Mouse (Mus musculus): ENCODE data around the gene Ppil6. TPM values are rescaled to one million over a fixed set of nuclear protein-coding genes. Genes with fewer than 3 reads are reported as not detected.

Gene Ppil6
- 3.5 and 4.3 TPM in 2 replicates for polyA plus RNA-seq (2012; rRNA removed)

DNA sequence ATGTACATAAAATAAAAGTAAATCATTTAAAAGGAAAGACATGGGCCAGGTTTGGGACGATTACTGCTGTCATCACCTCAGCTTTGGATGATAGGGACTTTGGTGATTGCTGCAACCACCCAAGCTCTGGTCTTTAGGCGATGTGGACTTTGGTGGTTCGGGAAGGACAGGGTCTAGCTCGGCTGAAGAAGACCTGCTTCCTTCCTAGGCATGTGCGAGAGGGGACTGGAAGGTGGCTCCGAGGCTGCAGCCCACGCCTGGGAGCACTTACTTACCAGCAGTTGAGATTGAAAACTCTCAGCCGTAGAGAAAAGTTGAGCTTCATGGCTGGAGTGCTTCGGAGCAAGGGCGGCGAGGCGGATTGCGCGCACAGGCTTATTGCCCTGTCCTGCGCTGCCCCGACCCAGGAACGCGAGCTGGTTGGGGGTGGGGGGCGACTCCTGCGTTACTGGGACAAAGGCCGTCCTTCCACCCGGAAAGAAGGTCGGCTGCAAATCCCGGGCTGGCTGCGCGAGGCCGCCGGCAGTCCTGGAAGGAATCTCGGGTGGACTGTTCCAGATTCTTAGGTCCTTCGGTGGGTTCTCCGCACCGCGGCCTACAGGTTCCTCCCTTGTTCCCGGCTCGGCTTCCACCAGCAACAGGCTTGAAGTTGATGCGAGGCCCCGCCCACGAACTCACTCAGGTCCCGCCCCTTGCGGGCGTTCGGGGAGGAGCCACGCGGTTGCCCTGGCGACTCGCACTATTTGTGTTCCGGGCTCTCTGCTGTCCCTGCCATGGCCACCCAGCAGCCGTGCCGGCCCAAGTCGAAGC lies at the start of gene Ppil6, which contains the start of gene Smpd2:
Gene Ppil6, plus strand, starts transcription at position 732 of the 810 bp plus-strand sequence.
Gene Smpd2, minus strand, starts transcription at position 662 of the 810 bp plus-strand sequence.
- DNase-seq (ENCODE audit: extremely low spot score in 1 of 2, low spot score in 1 of 2), result peak; percentile 88 to 94

DNA sequence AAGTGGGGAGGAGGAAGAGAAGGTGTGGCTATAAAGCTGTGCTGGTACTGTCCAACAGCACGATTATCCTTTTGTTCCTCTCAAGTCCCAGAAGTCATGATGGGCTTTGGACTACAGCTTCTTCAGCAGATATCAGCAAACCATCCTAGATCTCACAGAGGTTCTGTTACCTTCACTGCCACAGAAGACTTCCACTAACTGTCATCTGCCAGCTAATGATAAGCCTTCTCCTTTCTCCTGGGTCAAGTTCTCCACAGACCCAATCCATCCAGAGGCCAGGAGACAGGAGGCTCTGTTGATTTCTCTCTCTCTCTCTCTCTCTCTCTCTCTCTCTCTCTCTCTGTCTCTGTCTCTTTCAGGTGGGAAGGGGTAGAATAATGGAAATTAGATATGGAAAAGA lies 42.0 kb upstream of the Ppil6 start:
- DNase-seq (ENCODE audit: extremely low spot score in 1 of 2, low spot score in 1 of 2), result no peak

DNA sequence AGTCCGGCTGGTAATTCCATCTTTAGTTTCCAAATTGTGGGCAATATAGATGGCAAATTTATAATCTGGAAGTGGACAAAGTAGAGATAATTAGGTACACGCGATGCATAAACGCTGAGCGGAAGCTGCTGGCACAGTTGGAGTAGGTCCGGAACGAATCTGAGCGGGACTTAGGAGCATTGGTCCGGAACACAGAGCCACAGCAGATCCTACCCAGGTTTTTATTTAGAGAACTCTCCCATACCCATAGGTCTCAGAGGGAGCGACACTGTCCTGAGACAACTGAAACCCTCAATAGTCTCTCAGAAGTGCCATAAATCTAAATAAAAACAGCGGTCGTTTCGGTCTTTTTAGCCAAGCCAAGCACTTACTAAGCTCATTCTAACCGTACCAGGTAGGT lies 40.6 kb upstream of the Ppil6 start:
- DNase-seq (ENCODE audit: extremely low spot score in 1 of 2, low spot score in 1 of 2), result peak in 1 of 2 experiments; percentile 46

DNA sequence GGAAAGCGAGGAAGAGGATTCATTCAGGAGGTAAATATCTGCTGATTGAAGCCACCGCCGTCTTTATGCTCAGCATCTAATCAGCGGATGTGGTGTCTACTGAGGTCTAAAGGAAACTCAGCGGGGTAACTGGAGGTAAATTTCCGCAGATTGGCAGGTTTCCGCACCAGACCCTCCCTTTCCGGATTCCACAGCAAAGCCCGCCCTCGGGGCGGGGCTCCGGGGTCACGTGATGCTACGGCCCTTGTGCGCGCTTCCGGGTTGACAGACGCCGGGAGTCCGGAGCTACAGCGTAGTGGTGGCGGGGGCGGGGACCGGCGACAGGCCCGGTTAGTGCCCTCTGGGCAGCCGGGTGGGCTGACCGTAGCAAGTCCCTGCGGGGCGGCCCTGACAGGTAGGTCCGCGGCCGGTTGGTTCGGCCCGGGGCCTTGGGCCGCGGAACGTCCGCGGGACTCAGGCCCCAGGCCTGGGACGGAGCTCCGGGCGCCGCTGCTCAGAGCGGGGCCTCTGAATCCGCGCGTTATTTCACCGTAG lies 40.0 kb upstream of the Ppil6 start, which contains the start of gene Zbtb24:
Gene Zbtb24, plus strand, starts transcription at position 247 of the 534 bp plus-strand sequence.
- peak; percentile 84 to 96 for DNase-seq (ENCODE audit: extremely low spot score in 1 of 2, low spot score in 1 of 2)

DNA sequence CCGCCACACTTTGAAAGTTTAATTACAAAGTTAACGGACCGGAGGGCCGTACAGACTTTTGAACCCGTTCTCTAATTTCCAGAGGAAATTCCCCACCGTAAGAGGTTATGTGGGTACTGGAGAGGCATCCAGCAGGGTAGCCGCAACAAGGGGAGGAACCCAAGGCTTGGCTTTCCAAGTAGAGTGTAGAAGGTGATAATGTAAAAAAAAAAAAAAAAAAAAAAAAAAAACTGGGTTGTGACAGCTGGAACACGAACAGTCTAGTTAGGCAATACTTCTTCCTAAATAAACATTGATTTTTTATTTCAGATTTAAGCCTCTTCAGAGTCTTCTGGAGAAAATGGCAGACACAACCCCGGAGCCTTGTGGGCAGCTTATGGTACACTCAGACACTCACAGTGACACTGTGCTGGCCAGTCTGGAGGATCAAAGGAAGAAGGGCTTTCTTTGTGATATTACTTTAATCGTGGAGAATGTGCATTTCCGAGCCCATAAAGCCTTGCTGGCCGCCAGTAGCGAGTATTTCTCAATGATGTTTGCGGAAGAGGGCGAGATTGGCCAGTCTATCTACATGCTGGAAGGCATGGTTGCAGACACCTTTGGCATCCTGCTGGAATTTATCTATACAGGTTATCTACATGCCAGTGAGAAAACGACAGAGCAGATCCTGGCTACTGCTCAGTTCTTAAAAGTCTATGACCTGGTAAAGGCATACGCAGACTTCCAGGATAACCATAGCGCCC lies 39.3 kb upstream of the Ppil6 start:
- DNase-seq (ENCODE audit: extremely low spot score in 1 of 2, low spot score in 1 of 2), result no peak

DNA sequence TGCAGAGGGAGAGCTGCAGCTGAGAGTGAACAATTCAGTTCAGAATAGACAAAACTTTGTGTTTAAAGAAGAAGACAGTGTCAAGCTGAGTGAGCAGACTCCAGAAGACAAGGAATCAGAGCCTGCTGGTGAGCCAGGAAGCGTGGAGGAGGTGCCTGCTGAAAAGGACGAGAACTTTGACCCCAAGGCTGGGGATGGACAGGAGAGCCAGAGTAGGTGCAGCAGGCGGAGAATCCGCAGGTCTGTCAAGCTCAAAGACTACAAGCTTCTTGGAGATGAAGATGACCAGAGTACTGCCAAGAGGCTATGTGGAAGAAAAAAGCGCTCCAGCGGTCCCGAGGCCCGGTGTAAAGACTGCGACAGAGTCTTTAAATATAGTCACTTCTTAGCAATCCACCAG lies 38.6 kb upstream of the Ppil6 start:
- no peak for DNase-seq (ENCODE audit: extremely low spot score in 1 of 2, low spot score in 1 of 2)

DNA sequence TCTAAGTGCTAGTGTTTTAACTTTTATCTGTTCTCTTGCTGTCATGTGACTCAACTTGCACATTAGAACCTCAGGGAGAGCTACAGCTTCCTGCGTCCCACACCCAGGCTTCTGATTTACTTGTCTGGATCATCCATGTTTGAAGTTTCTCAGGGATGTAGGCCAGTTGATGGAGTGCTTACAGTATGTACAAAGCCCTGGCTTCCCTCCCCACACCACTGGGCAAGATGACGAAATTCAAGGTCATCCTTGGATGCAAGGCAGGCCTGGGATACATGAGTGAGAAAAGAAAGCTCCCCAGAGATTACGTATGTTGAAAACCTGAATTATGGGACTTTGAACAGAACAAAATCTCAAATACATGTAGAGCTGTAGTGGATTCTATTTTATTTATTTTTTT lies 37.4 kb upstream of the Ppil6 start:
- no peak for DNase-seq (ENCODE audit: extremely low spot score in 1 of 2, low spot score in 1 of 2)

DNA sequence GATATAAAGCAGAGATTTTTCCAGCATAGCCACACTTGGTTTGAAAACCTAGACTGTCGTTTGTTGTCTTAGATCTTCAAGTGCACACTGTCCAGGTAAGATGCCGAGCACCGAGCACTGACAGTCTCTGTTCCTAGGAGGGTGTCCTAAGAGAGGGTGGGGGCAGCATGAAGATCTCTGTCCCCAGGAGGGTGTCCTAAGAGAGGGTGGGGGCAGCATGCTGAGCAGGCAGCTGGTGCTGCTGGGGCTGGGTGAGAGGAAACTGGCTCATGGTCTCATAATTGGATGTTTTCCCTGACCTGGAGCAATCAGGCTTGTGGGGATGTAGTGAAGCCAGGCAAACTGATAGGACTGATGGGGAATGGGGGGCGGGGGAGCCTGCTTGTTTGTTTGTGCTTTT lies 30.2 kb upstream of the Ppil6 start:
- DNase-seq (ENCODE audit: extremely low spot score in 1 of 2, low spot score in 1 of 2), result no peak

DNA sequence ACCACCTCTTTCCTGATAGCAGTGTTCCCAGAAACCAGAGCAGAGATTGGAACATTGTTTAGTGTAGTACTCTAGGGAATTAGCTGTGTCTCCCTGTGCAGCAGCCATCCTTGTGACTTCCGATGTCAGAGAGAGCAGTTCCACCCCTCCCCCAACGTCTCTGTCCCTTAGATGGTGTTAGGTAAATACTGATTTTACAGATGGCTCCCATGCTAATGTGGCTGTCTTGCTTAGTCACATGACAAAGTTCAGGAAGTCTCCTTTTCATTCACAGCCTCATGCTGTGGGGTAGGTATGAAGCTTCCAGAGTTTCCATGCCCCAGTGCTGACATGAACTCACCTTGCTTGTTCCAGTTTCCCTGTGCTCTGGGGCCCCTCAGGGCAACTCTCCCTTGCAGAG lies 29.7 kb upstream of the Ppil6 start:
- no peak for DNase-seq (ENCODE audit: extremely low spot score in 1 of 2, low spot score in 1 of 2)

DNA sequence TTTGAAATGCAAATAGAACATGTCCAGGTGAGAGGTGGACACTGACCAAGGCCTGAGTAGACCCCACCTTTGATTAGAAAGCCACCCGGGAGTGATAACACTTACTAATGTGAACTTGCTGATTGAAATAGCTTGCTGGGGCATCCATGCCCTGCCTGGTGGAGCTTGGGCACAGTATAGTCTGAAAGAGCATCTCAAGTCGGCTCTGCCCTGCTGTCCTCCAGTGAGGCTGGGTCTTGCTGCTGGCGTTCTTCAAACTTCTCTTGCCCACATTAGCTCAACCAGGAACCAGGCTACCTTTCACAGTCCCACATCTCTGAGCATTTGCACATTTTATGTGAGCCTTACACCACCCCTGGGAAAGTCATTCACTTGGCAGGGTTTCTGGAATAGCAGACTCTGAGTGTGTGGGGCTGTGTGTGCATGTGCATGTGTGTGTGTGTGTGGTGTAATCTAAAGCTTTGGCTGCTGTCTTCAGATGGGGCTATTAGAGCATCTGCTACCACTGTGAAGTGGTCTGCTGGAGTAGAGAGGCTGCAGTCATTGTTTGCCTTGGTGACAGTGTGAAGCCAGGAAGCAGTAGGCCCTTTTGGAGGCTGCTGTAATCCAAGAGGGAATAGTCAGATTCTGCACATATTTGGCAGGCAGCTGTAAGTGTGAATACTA lies 29.0 kb upstream of the Ppil6 start:
- DNase-seq (ENCODE audit: extremely low spot score in 1 of 2, low spot score in 1 of 2), result peak in 1 of 2 experiments; percentile 31

DNA sequence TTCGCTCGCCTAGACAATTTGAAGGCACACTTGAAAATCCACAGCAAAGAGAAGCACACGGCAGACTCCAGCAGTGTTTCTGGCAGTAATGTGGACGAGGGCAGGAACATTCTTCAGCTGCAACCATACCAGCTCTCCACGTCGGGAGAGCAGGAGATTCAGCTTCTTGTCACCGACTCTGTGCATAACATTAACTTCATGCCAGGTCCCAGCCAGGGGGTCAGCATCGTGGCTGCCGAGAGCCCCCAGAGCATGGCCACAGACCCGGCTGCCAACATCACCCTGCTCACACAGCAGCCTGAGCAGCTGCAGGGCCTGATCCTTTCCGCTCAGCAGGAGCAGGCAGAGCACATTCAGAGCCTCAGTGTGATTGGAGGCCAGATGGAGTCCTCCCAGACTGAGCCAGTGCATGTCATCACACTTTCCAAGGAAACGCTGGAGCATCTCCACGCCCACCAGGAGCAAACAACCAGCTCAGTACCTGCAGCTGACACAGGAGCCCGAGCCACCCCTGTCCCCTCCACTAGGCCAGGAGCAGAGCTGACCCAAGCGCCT lies 25.8 kb upstream of the Ppil6 start:
- no peak for DNase-seq (ENCODE audit: extremely low spot score in 1 of 2, low spot score in 1 of 2)

DNA sequence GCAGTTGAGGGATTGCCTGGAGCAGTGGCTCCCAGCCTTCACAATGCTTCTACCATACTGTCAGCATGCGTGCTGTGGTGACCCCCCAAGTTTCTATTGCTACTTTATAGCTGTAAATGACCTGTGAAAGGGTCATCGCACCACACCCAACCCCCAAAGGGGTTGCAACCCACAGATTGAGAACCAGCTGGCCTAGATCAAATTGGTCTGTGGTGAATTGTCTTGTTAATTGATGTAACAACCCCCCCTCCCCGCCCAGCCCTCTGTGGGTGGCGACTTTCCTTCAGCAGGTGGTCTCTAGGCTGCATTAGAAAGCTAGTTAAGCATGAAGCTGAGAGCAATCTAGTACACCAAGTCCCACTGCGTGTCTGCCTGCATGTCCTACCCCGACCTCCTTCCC lies 22.9 kb upstream of the Ppil6 start:
- DNase-seq (ENCODE audit: extremely low spot score in 1 of 2, low spot score in 1 of 2), result no peak

DNA sequence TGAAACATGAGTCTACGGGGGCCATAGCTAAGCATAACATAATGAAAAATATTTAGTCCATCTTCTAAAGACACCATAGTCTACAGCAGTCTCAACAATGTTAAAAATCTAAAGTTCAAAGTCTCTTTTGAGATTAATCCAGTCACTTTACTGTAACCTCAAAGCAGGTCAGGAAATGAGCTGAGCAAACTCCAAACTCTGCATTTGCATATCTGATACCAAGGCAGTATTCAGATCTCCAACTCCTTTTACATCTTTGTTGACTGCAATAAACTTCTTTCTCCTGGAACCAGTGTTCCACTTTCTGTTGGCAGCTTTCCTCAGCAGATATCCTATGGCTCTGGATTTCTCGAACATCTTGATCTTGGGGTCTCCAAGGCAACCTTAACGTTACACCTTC lies 19.5 kb upstream of the Ppil6 start:
- no peak for DNase-seq (ENCODE audit: extremely low spot score in 1 of 2, low spot score in 1 of 2)

DNA sequence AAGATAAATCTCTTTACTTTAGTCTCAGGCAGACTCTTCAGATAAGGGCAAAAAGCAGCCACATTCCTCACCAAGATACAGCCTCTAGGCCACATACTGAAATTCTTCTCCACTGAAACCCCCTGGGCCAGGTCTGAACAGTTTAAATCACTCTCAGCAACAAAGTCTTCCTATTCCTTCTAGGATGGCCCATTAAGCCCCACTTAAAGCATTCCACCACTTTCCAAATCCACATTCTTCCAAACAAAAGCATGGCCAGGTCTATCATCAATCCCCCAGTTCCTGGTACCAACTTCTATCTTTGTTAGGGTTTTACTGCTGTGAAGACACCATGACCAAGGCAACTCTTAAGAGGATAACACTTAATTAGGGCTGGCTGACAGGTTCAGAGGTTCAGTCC lies 17.7 kb upstream of the Ppil6 start:
- DNase-seq (ENCODE audit: extremely low spot score in 1 of 2, low spot score in 1 of 2), result no peak

DNA sequence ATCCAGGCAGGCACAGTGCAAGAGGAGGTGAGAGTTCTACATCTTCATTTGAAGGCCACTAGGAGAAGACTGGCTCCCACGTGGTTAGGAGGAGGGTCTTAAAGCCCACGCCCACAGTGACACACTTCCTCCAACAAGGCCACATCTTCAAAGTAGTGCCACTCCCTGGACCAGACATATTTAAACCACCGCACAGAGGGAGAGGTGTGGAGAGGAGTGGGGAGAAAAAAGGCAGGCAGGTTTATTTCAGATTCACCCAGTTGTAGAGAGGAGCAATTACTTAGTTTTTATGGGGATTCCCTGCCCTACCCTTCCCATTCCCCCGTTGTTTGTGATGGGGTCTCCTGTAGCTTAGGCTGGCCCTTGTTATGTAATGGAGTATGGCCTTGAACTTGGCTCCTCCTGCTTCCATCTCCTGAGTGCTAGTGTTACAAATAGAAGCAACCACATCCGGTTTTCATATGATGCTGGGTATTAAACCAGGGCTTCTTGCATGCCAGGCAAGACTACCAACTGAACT lies 17.2 kb upstream of the Ppil6 start:
- no peak for DNase-seq (ENCODE audit: extremely low spot score in 1 of 2, low spot score in 1 of 2)

DNA sequence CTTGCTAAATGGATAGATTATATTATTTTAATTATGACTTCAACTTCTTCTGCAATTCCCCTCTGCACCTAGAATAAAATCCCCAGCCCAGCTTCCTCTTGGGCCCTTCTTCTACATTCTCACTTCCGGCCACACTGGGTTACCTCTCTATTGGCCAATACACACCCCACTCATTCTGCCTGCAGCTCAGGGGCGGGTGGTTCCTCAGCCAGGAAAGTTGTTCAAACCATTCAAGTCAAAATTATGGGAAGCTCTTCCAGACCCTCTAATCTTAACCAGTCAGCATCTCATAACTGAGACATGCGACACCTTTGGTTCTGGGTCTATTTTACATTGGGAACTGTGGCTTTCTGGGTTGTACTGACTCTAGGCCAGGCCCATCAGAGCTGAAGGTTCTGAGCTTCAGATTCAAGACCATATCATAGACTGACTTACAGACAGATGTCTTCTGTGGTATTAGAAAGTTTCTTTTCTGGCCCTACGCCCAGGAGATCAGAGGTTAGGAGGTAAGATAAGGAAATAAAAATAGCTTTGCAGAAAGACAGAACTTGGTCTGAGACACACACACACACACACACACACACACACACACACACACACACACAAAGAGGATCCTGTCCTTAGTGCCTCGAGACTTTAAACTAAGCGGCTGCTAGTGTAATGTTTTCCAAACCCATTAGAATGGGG lies 16.3 kb upstream of the Ppil6 start:
- no peak for DNase-seq (ENCODE audit: extremely low spot score in 1 of 2, low spot score in 1 of 2)

DNA sequence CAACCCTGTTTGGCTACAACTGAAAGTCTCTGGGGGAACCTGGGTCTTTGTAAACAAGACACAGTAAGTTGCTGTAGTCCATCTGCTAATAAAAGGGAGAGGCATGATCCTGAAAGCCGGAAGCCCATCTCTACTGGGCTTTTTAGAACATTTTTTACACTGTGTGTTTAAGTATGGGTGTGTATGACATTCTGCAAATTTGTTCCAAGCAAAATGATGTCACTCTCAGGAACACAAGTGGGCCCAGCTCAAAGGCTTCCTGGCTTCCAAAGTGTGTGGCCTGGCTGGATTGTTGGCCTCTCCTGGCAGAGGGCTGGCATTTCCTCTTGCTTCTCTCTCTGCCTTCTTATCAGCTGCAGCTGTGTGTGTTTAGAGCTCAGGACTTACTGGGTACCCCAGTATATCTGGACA lies 15.3 kb upstream of the Ppil6 start:
- DNase-seq (ENCODE audit: extremely low spot score in 1 of 2, low spot score in 1 of 2), result no peak

DNA sequence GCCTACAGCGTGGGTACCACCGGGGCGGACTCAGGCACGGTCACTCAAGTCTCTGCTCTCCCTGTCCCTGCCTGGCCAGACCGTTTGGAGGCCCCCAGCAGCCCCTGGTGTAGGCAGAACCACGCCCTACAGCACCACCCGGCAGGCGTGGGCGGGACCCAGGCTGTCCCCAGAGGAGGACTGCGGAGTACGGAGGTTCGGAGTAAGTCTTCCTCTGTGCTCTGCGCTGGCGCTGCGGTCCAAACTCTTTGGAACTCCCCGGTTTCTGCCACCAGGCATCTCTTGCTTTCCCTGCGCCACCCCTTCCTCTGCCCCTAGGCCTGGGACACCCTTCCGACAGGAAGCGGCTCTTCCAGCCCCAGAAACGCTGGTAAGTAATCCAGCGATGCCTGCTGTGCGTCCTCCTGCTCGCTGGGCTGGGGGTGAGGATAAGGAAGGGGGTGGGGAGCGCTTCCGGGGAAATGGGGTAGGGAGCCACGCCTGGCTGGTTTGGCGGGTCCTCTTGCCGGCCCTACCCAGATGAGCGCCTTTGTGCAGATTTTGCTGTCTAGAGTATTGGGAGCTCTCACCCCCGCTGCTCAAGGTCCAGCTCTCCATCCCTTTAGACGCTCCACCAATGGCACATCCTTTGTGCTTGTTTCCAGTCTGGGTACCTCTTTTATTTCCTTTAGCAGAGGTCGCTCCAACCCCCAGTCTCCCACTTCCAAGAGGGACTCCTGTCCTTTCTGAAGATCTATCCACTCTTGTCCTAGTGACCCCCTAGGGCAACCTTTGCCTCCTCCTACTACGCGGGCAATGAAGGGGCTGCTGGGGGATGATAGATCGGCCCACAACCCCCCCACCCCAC lies 13.8 kb upstream of the Ppil6 start, which contains the start of gene Mical1:
Gene Mical1, plus strand, starts transcription at position 144 of the 847 bp plus-strand sequence.
- peak; percentile 28 to 44 for DNase-seq (ENCODE audit: extremely low spot score in 1 of 2, low spot score in 1 of 2)

DNA sequence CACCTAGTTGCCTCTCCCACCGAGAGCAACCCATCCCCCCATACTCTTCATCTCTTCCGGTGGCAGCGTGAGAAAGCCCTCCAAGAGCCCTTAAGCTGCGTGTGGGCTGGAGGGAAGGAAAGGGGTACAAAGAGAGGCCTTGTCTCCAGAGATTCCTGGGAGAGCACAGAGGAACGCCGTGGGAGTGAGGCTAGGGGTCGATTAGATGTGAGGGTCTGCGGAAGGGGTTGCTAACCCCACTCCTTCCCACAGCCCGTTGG lies 13.3 kb upstream of the Ppil6 start:
- DNase-seq (ENCODE audit: extremely low spot score in 1 of 2, low spot score in 1 of 2), result no peak

All from frontal cortex, adult 2 months (tissue).